Mouse (Mus musculus) embryonic stem cell, embryonic (primary cell): ENCODE measurements around the gene Usp9x.

Experiments
- CTCF ChIA-PET, 4 experiments: fragments of 300-600 bp in 2 of 4; fragments of 350-600 bp in 2 of 4; sonication (Branson Sonifier 250); formaldehyde crosslinking; loops; one replicate each; lab custom pipeline; 2022; ENCODE audit warnings: inconsistent platforms in 2 of 4; lab: Charles Lee
- POLR2A ChIA-PET, 4 experiments: fragments of 300-600 bp in 2 of 4; fragments of 350-600 bp in 2 of 4; sonication (Branson Sonifier 250); formaldehyde crosslinking; loops; one replicate each; lab custom pipeline; 2022; ENCODE audit warnings: antibody characterized with exemption in 4 of 4, inconsistent platforms in 1 of 4; lab: Charles Lee

The Usp9x gene

GRCm38 (mm10) chrX:13064273-13064925 is 6.9 kb upstream of the Usp9x start:
- ChIA-PET POLR2A (interaction anchor here in 2 of 4 experiments (0.6 to 2.4 kb wide), 6 partner anchors 13 to 50 kb away, joined by 3 to 20 read pairs (median 6); no protein-coding TSS in a partner anchor), CTCF (interaction anchor here in 1 of 4 experiments (0.6 kb wide), 1 partner anchor 34 kb away, joined by 3 read pairs; no protein-coding TSS in a partner anchor)

GRCm38 (mm10) chrX:13070206-13070572 is 1.1 kb upstream of the Usp9x start:
- ChIA-PET POLR2A (interaction anchor here (0.6 to 5.6 kb wide), 55 partner anchors 9 to 482 kb away, joined by 3 to 120 read pairs (median 7); partner anchors contain the start of gene Ddx3x (in 1 of the 4)), CTCF (interaction anchor here in 2 of 4 experiments (1.6 to 2.2 kb wide), 4 partner anchors 23 to 145 kb away, joined by 8 to 15 read pairs (median 12); no protein-coding TSS in a partner anchor)

GRCm38 (mm10) chrX:13070573-13071240 is 591 bp upstream of the Usp9x start:
- ChIA-PET CTCF (interaction anchor here in 2 of 4 experiments (0.7 to 2.2 kb wide), 6 partner anchors 16 to 145 kb away, joined by 4 to 15 read pairs (median 11); no protein-coding TSS in a partner anchor), POLR2A (interaction anchor here (0.5 to 5.6 kb wide), 83 partner anchors 9 to 521 kb away, joined by 3 to 120 read pairs (median 5); partner anchors contain the start of genes Ddx3x (in 2 of the 4) and Med14 (in 1 of the 4))

GRCm38 (mm10) chrX:13071776-13072460 is 620 bp downstream of the Usp9x start:
- CTCF ChIA-PET = interaction anchor here in 3 of 4 experiments (0.5 to 2.2 kb wide), 6 partner anchors 24 to 146 kb away, joined by 4 to 15 read pairs (median 11); no protein-coding TSS in a partner anchor
- POLR2A ChIA-PET = interaction anchor here (0.5 to 5.6 kb wide), 58 partner anchors 8 to 523 kb away, joined by 3 to 120 read pairs (median 7); partner anchors contain the start of genes Ddx3x (in 2 of the 4) and Med14 (in 1 of the 4)

GRCm38 (mm10) chrX:13072461-13072982 is 1.2 kb downstream of the Usp9x start:
- CTCF ChIA-PET = interaction anchor here in 2 of 4 experiments (0.7 to 2.1 kb wide), 2 partner anchors 31 to 146 kb away, joined by 4 to 10 read pairs; no protein-coding TSS in a partner anchor
- POLR2A ChIA-PET = interaction anchor here in 3 of 4 experiments (0.5 to 5.6 kb wide), 30 partner anchors 10 to 400 kb away, joined by 3 to 120 read pairs (median 14); partner anchors contain the start of gene Ddx3x (in 1 of the 3)

- POLR2A ChIA-PET = interaction anchor here in 2 of 4 experiments (0.6 to 3.3 kb wide), 9 partner anchors 12 to 160 kb away, joined by 3 to 14 read pairs (median 5); partner anchors contain the start of gene Usp9x (in 1 of the 2)
These were observed 14.3 kb downstream of the Usp9x start for GRCm38 (mm10) chrX:13085621-13086020.

GRCm38 (mm10) chrX:13096985-13097384 is 25.7 kb downstream of the Usp9x start:
- POLR2A ChIA-PET = interaction anchor here in 3 of 4 experiments (0.6 to 2.5 kb wide), 6 partner anchors 11 to 55 kb away, joined by 3 to 14 read pairs (median 3); no protein-coding TSS in a partner anchor

More at GRCm38 (mm10) chrX:13085621-13086020, 14.3 kb downstream of the Usp9x start:
- CTCF ChIA-PET = interaction anchor here in 2 of 4 experiments (0.6 to 1.1 kb wide), 2 partner anchors 44 to 332 kb away, joined by 3 to 6 read pairs; no protein-coding TSS in a partner anchor

GRCm38 (mm10) chrX:13206514-13206913 is 135.2 kb downstream of the Usp9x start:
- POLR2A ChIA-PET = interaction anchor here in 3 of 4 experiments (0.7 to 3.9 kb wide), 21 partner anchors 8 to 554 kb away, joined by 3 to 18 read pairs (median 4); partner anchors contain the start of genes Ddx3x (in 3 of the 3) and Usp9x (in 2 of the 3)
- CTCF ChIA-PET = interaction anchor here in 2 of 4 experiments (0.6 to 2.5 kb wide), 3 partner anchors 212 to 334 kb away, joined by 5 to 16 read pairs (median 6); no protein-coding TSS in a partner anchor

More at GRCm38 (mm10) chrX:13096985-13097384, 25.7 kb downstream of the Usp9x start:
- CTCF ChIA-PET = no interaction called here

- ChIA-PET POLR2A (interaction anchor here in 3 of 4 experiments (0.5 to 3.9 kb wide), 40 partner anchors 10 to 1085 kb away, joined by 3 to 18 read pairs (median 4); partner anchors contain the start of genes Ddx3x (in 3 of the 3) and Usp9x (in 2 of the 3)), CTCF (interaction anchor here (0.6 to 2.5 kb wide), 18 partner anchors 178 to 801 kb away, joined by 3 to 16 read pairs (median 4); partner anchors contain the start of gene 1810030O07Rik (in 2 of the 4))
These were observed 136.4 kb downstream of the Usp9x start for GRCm38 (mm10) chrX:13207512-13208341.

- POLR2A ChIA-PET = interaction anchor here in 3 of 4 experiments (0.5 to 3.9 kb wide), 17 partner anchors 10 to 368 kb away, joined by 3 to 18 read pairs (median 6); partner anchors contain the start of genes Ddx3x (in 2 of the 3) and Usp9x (in 1 of the 3)
- CTCF ChIA-PET = interaction anchor here in 2 of 4 experiments (1.0 to 2.5 kb wide), 8 partner anchors 282 to 667 kb away, joined by 3 to 16 read pairs (median 4); no protein-coding TSS in a partner anchor
These were observed 137.1 kb downstream of the Usp9x start for GRCm38 (mm10) chrX:13208404-13208803.

- ChIA-PET POLR2A (interaction anchor here in 1 of 4 experiments (0.7 kb wide), 1 partner anchor 15 kb away, joined by 3 read pairs; no protein-coding TSS in a partner anchor), CTCF (no interaction called here)
These were observed 143.0 kb downstream of the Usp9x start for GRCm38 (mm10) chrX:13214275-13214674.
